Mouse (Mus musculus): ENCODE measurements at regions not wholly inside any gene's neighbourhood (a gene's known extent, or its start where the extent isn't known, plus 50 kb on each side); places are given as distances from the start of the nearest gene placed in this dataset.

GRCm38 (mm10) chr10:117896911-117897643 lies 51.2 kb upstream of the Rap1b start:
- no peak for DNase-seq (ENCODE audit: low read depth)

GRCm38 (mm10) chr10:117897766-117898165 lies 51.9 kb upstream of the Rap1b start:
- no peak for DNase-seq (ENCODE audit: low read depth)

- no peak for DNase-seq (ENCODE audit: low read depth)
These were observed 52.6 kb upstream of the Rap1b start for GRCm38 (mm10) chr10:117898391-117898790.

- DNase-seq (ENCODE audit: low read depth): no peak
These were observed 53.6 kb upstream of the Rap1b start for GRCm38 (mm10) chr10:117899410-117899935.

- no peak for DNase-seq (ENCODE audit: low read depth)
These were observed 59.9 kb upstream of the Rap1b start for GRCm38 (mm10) chr10:117905666-117906266.

GRCm38 (mm10) chr10:117906267-117906811 lies 60.5 kb upstream of the Rap1b start:
- no peak for DNase-seq (ENCODE audit: low read depth)

GRCm38 (mm10) chr10:117908079-117908675 lies 62.3 kb upstream of the Rap1b start:
- no peak for DNase-seq (ENCODE audit: low read depth)

GRCm38 (mm10) chr10:117909155-117909554 lies 63.3 kb upstream of the Rap1b start:
- DNase-seq (ENCODE audit: low read depth): no peak

GRCm38 (mm10) chr10:117909811-117910239 lies 64.0 kb upstream of the Rap1b start:
- no peak for DNase-seq (ENCODE audit: low read depth)

GRCm38 (mm10) chr10:117910426-117910825 lies 64.6 kb upstream of the Rap1b start:
- no peak for DNase-seq (ENCODE audit: low read depth)

GRCm38 (mm10) chr10:117915011-117915735 lies 69.3 kb upstream of the Rap1b start:
- no peak for DNase-seq (ENCODE audit: low read depth)

GRCm38 (mm10) chr10:117916280-117916679 lies 70.4 kb upstream of the Rap1b start:
- no peak for DNase-seq (ENCODE audit: low read depth)

- DNase-seq (ENCODE audit: low read depth): no peak
These were observed 72.0 kb upstream of the Rap1b start for GRCm38 (mm10) chr10:117917870-117918269.

GRCm38 (mm10) chr10:117918616-117919015 lies 72.8 kb upstream of the Rap1b start:
- no peak for DNase-seq (ENCODE audit: low read depth)

- no peak for DNase-seq (ENCODE audit: low read depth)
These were observed 73.5 kb upstream of the Rap1b start for GRCm38 (mm10) chr10:117919186-117919941.

GRCm38 (mm10) chr10:117925186-117925585 lies 79.4 kb upstream of the Rap1b start:
- DNase-seq (ENCODE audit: low read depth): no peak

- DNase-seq (ENCODE audit: low read depth): no peak
These were observed 80.0 kb upstream of the Rap1b start for GRCm38 (mm10) chr10:117925611-117926555.

GRCm38 (mm10) chr10:117928998-117929397 lies 83.2 kb upstream of the Rap1b start:
- DNase-seq (ENCODE audit: low read depth): no peak

- no peak for DNase-seq (ENCODE audit: low read depth)
These were observed 89.0 kb upstream of the Rap1b start for GRCm38 (mm10) chr10:117934797-117935196.

GRCm38 (mm10) chr10:117938717-117939116 lies 92.9 kb upstream of the Rap1b start:
- no peak for DNase-seq (ENCODE audit: low read depth)

Measured in c-Kit-positive CD71-negative TER-119-negative erythroid progenitor cells, embryonic 14.5 days (primary cell).